Mouse (Mus musculus) common myeloid progenitor, adult 5-6 weeks (primary cell): ENCODE measurements at regions not wholly inside any gene's neighbourhood (a gene's known extent, or its start where the extent isn't known, plus 50 kb on each side); places are given as distances from the start of the nearest gene placed in this dataset.

Source experiments
- ATAC-seq: replicated peaks from 2 replicates; pipeline ENCODE4 v1.8.0; 2016; ENCODE audit warnings: low read depth, mild to moderate bottlenecking, moderate TSS enrichment, inconsistent platforms; ENCODE audit not compliant: poor library complexity, severe bottlenecking

GRCm38 (mm10) chr5:54242126-54242525 is 243.8 kb downstream of the Stim2 start:
- no peak for ATAC-seq

GRCm38 (mm10) chr5:54252038-54252437 is 253.7 kb downstream of the Stim2 start:
- ATAC-seq, result peak; percentile 47

GRCm38 (mm10) chr5:54254005-54254404 is 255.7 kb downstream of the Stim2 start:
- ATAC-seq, result no peak

GRCm38 (mm10) chr5:54258087-54258733 is 259.9 kb downstream of the Stim2 start:
- peak; percentile 93 for ATAC-seq

- ATAC-seq, result no peak
These were observed 266.7 kb downstream of the Stim2 start for GRCm38 (mm10) chr5:54264867-54265434.

GRCm38 (mm10) chr5:54267905-54268590 is 269.7 kb downstream of the Stim2 start:
- ATAC-seq, result no peak

- no peak for ATAC-seq
These were observed 281.1 kb downstream of the Stim2 start for GRCm38 (mm10) chr5:54279357-54279756.

- ATAC-seq, result no peak
These were observed 282.4 kb downstream of the Stim2 start for GRCm38 (mm10) chr5:54280670-54281069.

GRCm38 (mm10) chr5:54281121-54281520 is 282.8 kb downstream of the Stim2 start:
- no peak for ATAC-seq

GRCm38 (mm10) chr5:54290372-54291080 is 292.2 kb downstream of the Stim2 start:
- no peak for ATAC-seq

- ATAC-seq, result no peak
These were observed 293.6 kb downstream of the Stim2 start for GRCm38 (mm10) chr5:54291940-54292339.

- ATAC-seq, result no peak
These were observed 315.5 kb downstream of the Stim2 start for GRCm38 (mm10) chr5:54313660-54314279.

GRCm38 (mm10) chr5:54330415-54330814 is 332.1 kb downstream of the Stim2 start:
- no peak for ATAC-seq

GRCm38 (mm10) chr5:54342976-54343375 is 344.7 kb downstream of the Stim2 start:
- no peak for ATAC-seq

- ATAC-seq, result no peak
These were observed 345.1 kb downstream of the Stim2 start for GRCm38 (mm10) chr5:54343432-54343831.

- no peak for ATAC-seq
These were observed 350.7 kb downstream of the Stim2 start for GRCm38 (mm10) chr5:54348820-54349596.

- ATAC-seq, result no peak
These were observed 351.6 kb downstream of the Stim2 start for GRCm38 (mm10) chr5:54349775-54350332.

GRCm38 (mm10) chr5:54356105-54356504 is 357.8 kb downstream of the Stim2 start:
- ATAC-seq, result no peak

GRCm38 (mm10) chr5:54357501-54357900 is 359.2 kb downstream of the Stim2 start:
- ATAC-seq, result no peak
